Mouse (Mus musculus): ENCODE results near the gene Acaca. TPM values are rescaled to one million over a fixed set of nuclear protein-coding genes. Genes with fewer than 3 reads are reported as not detected.
A peak's percentile ranks its signal among the peaks of the same experiment; 100 is the strongest.

Gene Acaca
- polyA plus RNA-seq, 1 experiment from 2014 or later, result 21.8 TPM

DNA sequence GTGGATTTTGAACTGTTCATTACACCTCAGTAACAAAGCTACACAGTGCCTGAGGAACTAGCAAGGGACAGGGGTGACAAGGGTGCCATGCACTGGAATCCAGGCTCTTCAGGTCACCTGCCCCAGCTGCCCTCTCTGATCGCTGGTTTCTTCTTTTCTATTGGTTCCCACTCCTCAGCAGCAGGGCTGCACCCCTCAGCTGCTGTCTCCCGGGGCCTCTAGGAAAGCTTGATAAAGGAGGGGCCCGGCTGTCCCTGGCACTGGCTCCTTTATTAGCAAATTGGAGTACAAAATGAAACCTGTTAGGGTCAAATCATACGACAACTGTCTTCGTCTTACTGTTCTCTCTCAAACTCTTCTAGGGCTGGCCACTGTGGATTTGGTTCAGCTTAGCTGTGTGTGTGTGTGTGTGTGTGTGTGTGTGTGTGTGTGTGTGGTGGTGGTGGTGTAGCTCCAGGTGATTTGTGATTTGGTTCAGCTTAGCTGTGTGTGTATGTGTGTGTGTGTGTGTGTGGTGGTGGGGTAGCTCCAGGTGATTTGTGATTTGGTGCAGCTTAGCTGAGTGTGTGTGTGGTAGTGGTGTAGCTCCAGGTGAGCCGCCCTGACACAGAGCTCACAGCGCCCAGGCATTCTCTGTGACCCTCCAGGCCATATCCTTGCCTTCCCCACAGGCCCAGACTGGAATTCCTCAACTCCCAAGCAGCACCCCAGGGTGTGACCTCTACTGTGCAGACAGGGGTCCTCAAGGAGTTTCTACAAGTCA, 281.6 kb downstream of the Acaca start:
- Histone ChIP-seq H3K4me3 (ENCODE audit: low read depth, low read length) (no peak overlapping the region), H3K36me3 (ENCODE audit: control insufficient read depth, insufficient read depth, low read length) (no peaks in the 10 kb centered on the region), H3K9ac (ENCODE audit: low read length) (no peak overlapping the region), H3K9me3 (ENCODE audit: control insufficient read depth, low read length) (peaks cover 4% of the 10 kb centered on the region), H3K4me2 (ENCODE audit: low read depth, severe bottlenecking) (no peak overlapping the region), H3K27me3 (ENCODE audit: control insufficient read depth, insufficient read depth, low read length) (no peaks in the 10 kb centered on the region), H3K27ac (replicated peaks; ENCODE audit: low read depth, low read length) (no peak overlapping the region), H3K4me1 (ENCODE audit: control insufficient read depth, insufficient read depth, low read length) (peaks cover 12% of the 10 kb centered on the region)
- ATAC-seq (ENCODE audit: insufficient number of reproducible peaks, low FRiP score, low TSS enrichment, low read depth) (no peak; the same call in 1 of the 2 replicates), DNase-seq (ENCODE audit: low spot score) (peak; percentile 19)
- 72% methylated on average over 7 of the region's 7 CpGs for WGBS

DNA sequence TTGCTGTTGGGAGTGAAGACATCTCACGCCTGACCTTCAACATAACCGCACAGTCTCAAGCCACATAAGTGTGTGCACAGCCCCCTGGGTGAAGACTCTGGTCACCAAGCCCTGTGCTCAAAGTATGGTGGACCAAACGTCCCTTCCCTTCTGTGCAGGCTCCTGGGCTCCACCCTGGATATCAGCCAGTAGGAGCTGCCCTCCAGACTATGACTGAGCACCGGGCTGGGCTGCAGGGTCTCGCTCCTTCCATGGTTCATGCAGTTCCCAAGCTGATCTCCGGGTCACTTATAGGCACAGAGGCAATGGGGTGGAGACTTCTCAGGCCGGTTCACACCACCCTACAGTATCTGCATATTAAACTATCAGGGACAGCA, 282.2 kb downstream of the Acaca start:
- H3K27ac ChIP-seq (replicated peaks; ENCODE audit: low read depth, low read length), result no peak overlapping the region
- WGBS, result 59% methylated on average over 7 of the region's 7 CpGs
- DNase-seq (ENCODE audit: low spot score) (no peak), ATAC-seq (ENCODE audit: insufficient number of reproducible peaks, low FRiP score, low TSS enrichment, low read depth) (peak; percentile 39; the same call in 1 of the 2 replicates)
- H3K27me3 ChIP-seq (ENCODE audit: control insufficient read depth, insufficient read depth, low read length), result no peaks in the 10 kb centered on the region
- H3K4me2 ChIP-seq (ENCODE audit: low read depth, severe bottlenecking), result no peak overlapping the region
- H3K9ac ChIP-seq (ENCODE audit: low read length), result no peak overlapping the region
- H3K4me3 ChIP-seq (ENCODE audit: low read depth, low read length), result no peak overlapping the region
- H3K4me1 ChIP-seq (ENCODE audit: control insufficient read depth, insufficient read depth, low read length), result peaks cover 12% of the 10 kb centered on the region
- H3K36me3 ChIP-seq (ENCODE audit: control insufficient read depth, insufficient read depth, low read length), result no peaks in the 10 kb centered on the region
- peaks cover 2% of the 10 kb centered on the region for H3K9me3 ChIP-seq (ENCODE audit: control insufficient read depth, low read length)

DNA sequence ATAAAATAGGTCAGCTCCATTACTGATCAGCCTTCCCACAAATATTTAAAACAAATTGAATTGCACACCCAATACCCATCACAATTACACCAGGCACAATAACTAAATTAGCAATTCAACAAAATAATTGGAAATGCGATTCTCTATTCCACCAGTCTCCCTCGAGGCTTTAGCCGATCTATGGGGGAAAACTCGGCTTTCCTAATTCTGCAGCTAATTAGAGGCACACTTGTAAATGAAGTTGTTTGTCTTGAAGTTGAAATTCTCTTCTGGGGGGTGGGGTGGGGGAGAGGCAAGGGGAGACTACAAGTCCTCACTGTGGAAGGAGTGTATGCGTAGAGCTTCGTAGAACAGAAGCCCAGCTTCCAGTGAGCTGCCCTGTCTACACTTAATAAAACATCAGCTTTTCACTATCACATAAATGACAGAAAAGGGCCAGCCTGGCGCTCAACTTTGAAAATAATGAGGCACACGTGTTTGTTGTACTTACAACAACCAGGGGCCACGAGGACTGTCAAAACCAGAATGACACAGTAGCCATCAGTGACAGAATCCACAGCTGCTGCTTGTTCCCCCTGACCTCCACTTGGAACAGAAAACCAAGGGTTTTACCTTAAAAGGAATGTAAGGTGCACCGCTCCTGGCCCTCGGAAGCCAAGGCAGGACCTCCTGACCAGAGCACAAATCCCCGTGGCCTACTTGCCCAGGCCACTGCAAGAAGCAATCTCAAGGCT, 282.9 kb downstream of the Acaca start:
- Histone ChIP-seq H3K27me3 (ENCODE audit: control insufficient read depth, insufficient read depth, low read length) (no peaks in the 10 kb centered on the region), H3K4me2 (ENCODE audit: low read depth, severe bottlenecking) (no peak overlapping the region), H3K36me3 (ENCODE audit: control insufficient read depth, insufficient read depth, low read length) (no peaks in the 10 kb centered on the region), H3K4me1 (ENCODE audit: control insufficient read depth, insufficient read depth, low read length) (peaks cover 12% of the 10 kb centered on the region), H3K9ac (ENCODE audit: low read length) (no peak overlapping the region), H3K27ac (replicated peaks; ENCODE audit: low read depth, low read length) (no peak overlapping the region), H3K9me3 (ENCODE audit: control insufficient read depth, low read length) (no peaks in the 10 kb centered on the region), H3K4me3 (ENCODE audit: low read depth, low read length) (no peak overlapping the region)
- WGBS, result 17% methylated on average over 12 of the region's 12 CpGs
- no peak for ATAC-seq (ENCODE audit: insufficient number of reproducible peaks, low FRiP score, low TSS enrichment, low read depth)
- peak; percentile 42 for DNase-seq (ENCODE audit: low spot score)

DNA sequence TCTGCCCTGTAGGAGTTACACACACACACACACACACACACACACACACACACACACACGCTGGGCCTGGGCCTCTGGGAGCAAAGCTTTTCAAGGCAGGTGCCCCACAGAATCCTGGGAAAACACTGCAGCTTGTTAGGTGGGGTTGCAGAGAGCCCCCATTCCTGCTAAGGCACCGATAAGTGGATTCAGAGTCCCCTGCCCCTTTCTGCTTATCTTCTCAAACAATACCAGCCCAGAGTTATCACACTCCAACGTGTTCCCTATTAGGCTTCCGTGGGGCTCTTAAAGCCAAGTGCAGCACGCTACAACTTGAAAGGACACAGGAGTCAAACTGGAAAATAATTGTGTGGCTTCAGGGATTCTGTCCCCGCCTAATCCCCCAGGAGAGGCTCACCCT, 283.6 kb downstream of the Acaca start:
- 64% methylated on average over 6 of the region's 6 CpGs for WGBS
- Histone ChIP-seq H3K9ac (ENCODE audit: low read length) (no peak overlapping the region), H3K4me3 (ENCODE audit: low read depth, low read length) (no peak overlapping the region), H3K4me2 (ENCODE audit: low read depth, severe bottlenecking) (no peak overlapping the region), H3K36me3 (ENCODE audit: control insufficient read depth, insufficient read depth, low read length) (no peaks in the 10 kb centered on the region), H3K27ac (replicated peaks; ENCODE audit: low read depth, low read length) (no peak overlapping the region), H3K27me3 (ENCODE audit: control insufficient read depth, insufficient read depth, low read length) (no peaks in the 10 kb centered on the region), H3K4me1 (ENCODE audit: control insufficient read depth, insufficient read depth, low read length) (peaks cover 12% of the 10 kb centered on the region), H3K9me3 (ENCODE audit: control insufficient read depth, low read length) (no peaks in the 10 kb centered on the region)
- DNase-seq (ENCODE audit: low spot score), result no peak
- no peak for ATAC-seq (ENCODE audit: insufficient number of reproducible peaks, low FRiP score, low TSS enrichment, low read depth)

DNA sequence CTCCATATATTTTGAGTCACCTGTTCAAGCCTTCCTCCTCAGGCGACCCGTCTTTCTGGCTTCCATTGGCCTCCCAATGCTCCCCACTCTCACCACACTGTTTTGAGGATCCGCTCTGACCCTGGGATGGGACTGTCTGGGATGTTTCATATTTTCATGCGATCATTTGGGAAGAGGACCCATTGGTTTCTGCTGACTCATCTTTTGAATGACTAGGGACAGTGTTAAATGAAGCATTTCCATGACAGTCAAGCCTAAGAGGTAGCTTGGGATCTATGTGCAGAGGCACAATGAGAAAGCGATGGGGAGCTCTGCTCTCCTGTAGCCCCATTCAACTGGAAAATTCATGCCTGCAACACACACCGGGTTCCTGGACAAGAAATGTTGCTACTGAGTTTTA, 291.3 kb downstream of the Acaca start:
- no peaks in the 10 kb centered on the region for H3K36me3 ChIP-seq (ENCODE audit: control insufficient read depth, insufficient read depth, low read length)
- H3K9ac ChIP-seq (ENCODE audit: low read length), result no peak overlapping the region
- WGBS, result 89% methylated on average over 6 of the region's 6 CpGs
- no peaks in the 10 kb centered on the region for H3K27me3 ChIP-seq (ENCODE audit: control insufficient read depth, insufficient read depth, low read length)
- H3K4me1 ChIP-seq (ENCODE audit: control insufficient read depth, insufficient read depth, low read length), result 0 out of 2 replicates have a peak, but pooled peaks cover 4% of the 10 kb centered on the region
- no peak overlapping the region for H3K27ac ChIP-seq (replicated peaks; ENCODE audit: low read depth, low read length)
- DNase-seq (ENCODE audit: low spot score) (no peak), ATAC-seq (ENCODE audit: insufficient number of reproducible peaks, low FRiP score, low TSS enrichment, low read depth) (no peak)
- no peaks in the 10 kb centered on the region for H3K9me3 ChIP-seq (ENCODE audit: control insufficient read depth, low read length)
- no peak overlapping the region for H3K4me3 ChIP-seq (ENCODE audit: low read depth, low read length)
- H3K4me2 ChIP-seq (ENCODE audit: low read depth, severe bottlenecking), result no peak overlapping the region

DNA sequence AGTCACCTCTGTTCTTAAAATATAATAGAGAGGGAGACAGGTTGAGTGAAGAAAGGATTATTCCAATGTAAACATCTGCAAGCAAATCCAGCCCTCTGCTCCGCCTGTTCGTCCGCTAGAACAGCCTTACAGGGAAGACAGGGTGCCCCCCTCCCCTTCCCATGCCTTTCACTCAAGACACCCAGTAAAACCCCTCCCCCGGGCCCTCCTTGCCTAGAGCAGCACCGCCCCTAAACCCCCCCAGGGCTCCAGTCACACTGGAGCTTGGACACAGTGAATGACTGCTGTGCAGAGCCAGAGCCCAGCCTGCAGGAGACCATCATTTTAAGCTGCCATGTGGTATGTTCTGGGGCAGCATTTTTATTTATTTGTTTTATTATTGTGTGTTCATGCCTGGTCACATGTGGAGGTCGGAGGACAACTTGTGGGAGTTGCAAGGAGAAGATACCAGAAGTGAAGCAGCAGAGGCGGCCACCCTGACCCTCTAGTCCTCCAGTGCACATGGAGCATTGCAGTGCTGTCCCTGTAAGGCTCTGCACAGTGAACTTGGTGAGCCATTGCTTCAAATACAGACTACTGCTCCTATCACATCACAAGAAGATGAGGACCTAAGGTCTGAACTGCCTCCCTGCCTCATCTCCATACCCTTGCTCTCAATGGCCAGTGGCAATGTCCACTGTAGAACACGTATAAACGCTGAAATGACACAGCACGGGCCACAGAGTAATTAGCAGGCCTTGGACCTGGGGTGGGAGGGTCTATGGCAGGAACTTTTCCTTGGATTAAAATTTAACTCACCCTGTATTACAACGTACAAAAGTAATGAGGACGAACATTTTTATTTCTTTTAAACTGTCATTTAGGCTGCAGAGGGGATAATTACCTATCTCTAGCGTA, 296.5 kb downstream of the Acaca start:
- H3K4me2 ChIP-seq (ENCODE audit: low read depth, severe bottlenecking), result no peak overlapping the region
- H3K9me3 ChIP-seq (ENCODE audit: control insufficient read depth, low read length), result no peaks in the 10 kb centered on the region
- no peak overlapping the region for H3K4me3 ChIP-seq (ENCODE audit: low read depth, low read length)
- 62% methylated on average over 13 of the region's 13 CpGs for WGBS
- H3K27ac ChIP-seq (replicated peaks; ENCODE audit: low read depth, low read length), result no peak overlapping the region
- DNase-seq (ENCODE audit: low spot score), result no peak
- no peak for ATAC-seq (ENCODE audit: insufficient number of reproducible peaks, low FRiP score, low TSS enrichment, low read depth)
- no peaks in the 10 kb centered on the region for H3K27me3 ChIP-seq (ENCODE audit: control insufficient read depth, insufficient read depth, low read length)
- no peak overlapping the region for H3K9ac ChIP-seq (ENCODE audit: low read length)
- no peaks in the 10 kb centered on the region for H3K36me3 ChIP-seq (ENCODE audit: control insufficient read depth, insufficient read depth, low read length)
- 0 out of 2 replicates have a peak, but pooled peaks cover 6% of the 10 kb centered on the region for H3K4me1 ChIP-seq (ENCODE audit: control insufficient read depth, insufficient read depth, low read length)

DNA sequence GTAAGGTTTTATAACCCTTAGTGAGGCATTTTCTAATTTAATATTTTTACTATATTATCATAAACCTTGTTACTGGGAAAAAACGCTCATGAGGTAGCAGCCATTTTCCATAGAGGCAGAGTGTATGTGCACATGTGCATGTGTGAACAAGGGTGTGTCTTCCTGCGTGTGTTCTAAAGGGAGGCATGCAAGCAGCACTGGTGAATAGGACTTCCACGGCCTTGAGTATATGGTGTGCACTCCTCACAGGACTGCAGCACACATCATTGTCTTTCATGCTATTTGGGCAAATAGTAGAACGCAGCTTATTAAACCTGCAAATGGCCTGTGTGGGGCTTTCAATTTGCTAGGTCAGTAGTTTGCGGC, 297.1 kb downstream of the Acaca start:
- DNase-seq (ENCODE audit: low spot score) (no peak), ATAC-seq (ENCODE audit: insufficient number of reproducible peaks, low FRiP score, low TSS enrichment, low read depth) (no peak)
- WGBS, result 86% methylated on average over 5 of the region's 5 CpGs
- H3K36me3 ChIP-seq (ENCODE audit: control insufficient read depth, insufficient read depth, low read length), result no peaks in the 10 kb centered on the region
- no peaks in the 10 kb centered on the region for H3K9me3 ChIP-seq (ENCODE audit: control insufficient read depth, low read length)
- 0 out of 2 replicates have a peak, but pooled peaks cover 6% of the 10 kb centered on the region for H3K4me1 ChIP-seq (ENCODE audit: control insufficient read depth, insufficient read depth, low read length)
- H3K27ac ChIP-seq (replicated peaks; ENCODE audit: low read depth, low read length), result no peak overlapping the region
- H3K9ac ChIP-seq (ENCODE audit: low read length), result no peak overlapping the region
- no peak overlapping the region for H3K4me3 ChIP-seq (ENCODE audit: low read depth, low read length)
- H3K4me2 ChIP-seq (ENCODE audit: low read depth, severe bottlenecking), result no peak overlapping the region
- no peaks in the 10 kb centered on the region for H3K27me3 ChIP-seq (ENCODE audit: control insufficient read depth, insufficient read depth, low read length)

DNA sequence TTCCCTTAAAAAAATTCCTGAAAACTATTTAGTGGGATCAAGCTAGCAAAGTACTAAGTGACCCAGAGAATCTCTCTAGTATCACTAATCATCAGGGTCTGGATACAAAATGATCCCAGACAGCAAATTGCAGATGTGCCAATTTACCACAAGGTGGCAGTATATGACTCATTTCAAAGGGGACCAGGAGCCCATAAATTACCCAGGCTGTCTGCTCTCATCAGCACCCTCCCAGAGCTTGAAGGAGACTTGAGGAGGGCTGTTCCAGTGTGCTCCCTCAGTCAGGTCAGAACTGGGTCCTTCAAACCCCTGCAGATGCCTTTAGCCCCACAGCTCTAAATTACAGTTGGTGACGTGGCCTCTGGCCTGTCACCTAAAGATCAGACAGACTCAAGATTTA, 300.1 kb downstream of the Acaca start:
- Histone ChIP-seq H3K4me3 (ENCODE audit: low read depth, low read length) (no peak overlapping the region), H3K9ac (ENCODE audit: low read length) (no peak overlapping the region), H3K36me3 (ENCODE audit: control insufficient read depth, insufficient read depth, low read length) (no peaks in the 10 kb centered on the region), H3K9me3 (ENCODE audit: control insufficient read depth, low read length) (no peaks in the 10 kb centered on the region), H3K4me2 (ENCODE audit: low read depth, severe bottlenecking) (no peak overlapping the region), H3K27ac (replicated peaks; ENCODE audit: low read depth, low read length) (no peak overlapping the region), H3K27me3 (ENCODE audit: control insufficient read depth, insufficient read depth, low read length) (no peaks in the 10 kb centered on the region), H3K4me1 (ENCODE audit: control insufficient read depth, insufficient read depth, low read length) (0 out of 2 replicates have a peak, but pooled peaks cover 3% of the 10 kb centered on the region)
- DNase-seq (ENCODE audit: low spot score) (peak; percentile 56), ATAC-seq (ENCODE audit: insufficient number of reproducible peaks, low FRiP score, low TSS enrichment, low read depth) (no peak)
- 40% methylated on average over 1 of the region's 1 CpGs for WGBS

Data from limb, embryonic 11.5 days (tissue).